Mouse (Mus musculus) erythroblast, embryonic 14.5 days (primary cell): ENCODE measurements around the gene Tmf1. TPM values are rescaled to one million over a fixed set of nuclear protein-coding genes. Genes with fewer than 3 reads are reported as not detected.

Source experiments
- H3K27me3 ChIP-seq: 2 replicates; pipeline ENCODE4 v1.6.1; 2012; ENCODE audit warnings: inconsistent platforms; ENCODE audit not compliant: control insufficient read depth
- H3K36me3 ChIP-seq: 2 replicates; pipeline ENCODE4 v1.6.1; 2012; ENCODE audit warnings: mild to moderate bottlenecking, inconsistent platforms; ENCODE audit not compliant: control insufficient read depth
- H3K4me1 ChIP-seq: 2 replicates; pipeline ENCODE4 v1.6.1; 2012; ENCODE audit warnings: inconsistent platforms; ENCODE audit not compliant: control insufficient read depth
- H3K4me3 ChIP-seq: replicated peaks from 2 replicates; pipeline ENCODE3; 2012; ENCODE audit warnings: moderate library complexity, mild to moderate bottlenecking, inconsistent platforms
- H3K9me3 ChIP-seq: 2 replicates; pipeline ENCODE4 v1.6.1; 2012; ENCODE audit warnings: low read length, inconsistent platforms, mixed read lengths; ENCODE audit not compliant: control insufficient read depth
- GATA1 ChIP-seq: IDR thresholded peaks from 2 replicates; pipeline ENCODE4 v1.6.1; 2012; ENCODE audit warnings: low read length, inconsistent platforms, mixed read lengths
- TAL1 ChIP-seq: IDR thresholded peaks from 3 replicates; pipeline ENCODE4 v1.6.1; 2012; ENCODE audit warnings: low read length, inconsistent platforms, mixed read lengths
- polyA plus RNA-seq: library from polyadenylated mRNA; stranded (reverse); fragments of >175 nt; gene quantifications from 2 replicates; pipeline ENCODE4 v1.2.3, GENCODE M21; 2012

Tmf1 gene
- polyA plus RNA-seq, 1 experiment: 0.32 TPM

DNA sequence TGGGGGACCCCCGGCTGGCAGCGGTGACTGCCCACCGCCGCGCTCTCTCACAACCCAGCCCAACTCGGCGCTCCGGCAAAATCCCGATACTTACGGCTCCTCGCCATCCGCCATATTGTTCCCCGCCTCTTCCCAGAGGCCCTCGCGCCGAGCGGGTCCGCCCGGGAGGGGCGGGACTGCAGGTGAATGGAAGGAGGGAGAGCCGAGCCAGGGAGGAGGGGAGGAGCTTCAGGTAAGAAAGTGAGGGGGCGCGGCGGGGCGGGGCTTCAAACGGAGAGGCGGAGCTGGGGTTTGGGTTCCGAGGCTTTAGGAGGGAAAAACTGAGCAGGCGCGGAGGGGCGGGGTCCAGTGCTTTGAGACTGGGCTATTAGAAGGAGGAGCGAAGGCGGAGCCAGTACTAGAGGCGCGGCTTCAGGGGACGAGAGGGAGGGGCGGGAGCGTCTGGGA is 26.5 kb upstream of the Tmf1 start, which contains the start of gene Uba3:
TSS of gene Uba3 (minus strand) at position 209 of the 447 bp plus-strand sequence.
- peak within 1 kb of the TSS; percentile 86 for H3K4me3 ChIP-seq

DNA sequence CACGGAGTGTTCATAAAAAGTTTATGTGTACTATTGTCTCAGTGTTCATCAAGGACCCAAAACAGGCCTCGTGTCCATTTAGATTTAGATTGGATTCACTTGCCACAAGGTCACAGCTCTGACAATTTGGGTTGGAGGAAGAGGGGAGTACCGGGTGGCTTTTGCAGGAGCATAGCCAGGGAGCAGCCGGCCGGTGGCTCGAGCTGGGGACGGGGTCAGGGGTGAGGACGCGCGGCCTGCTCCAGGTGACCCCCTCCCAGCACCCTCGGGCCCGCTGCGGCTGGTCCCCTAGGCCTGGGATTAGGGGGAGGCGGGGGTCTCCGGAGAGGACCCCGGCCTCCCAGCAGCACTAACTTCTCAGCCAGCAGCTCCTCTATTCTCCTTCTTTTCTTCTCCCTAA is 26.0 kb upstream of the Tmf1 start:
- Histone ChIP-seq H3K9me3 (no peaks in the 10 kb centered on the region), H3K4me3 (peak overlapping the region; percentile 86), H3K27me3 (no peaks in the 10 kb centered on the region), H3K36me3 (peaks cover 21% of the 10 kb centered on the region), H3K4me1 (peaks cover 57% of the 10 kb centered on the region)
- TF ChIP-seq TAL1 (no peak), GATA1 (no peak)

More for the DNA sequence above, 26.5 kb upstream of the Tmf1 start, which contains the start of gene Uba3:
- Histone ChIP-seq H3K27me3 (no peaks in the 10 kb centered on the region), H3K4me1 (peaks cover 62% of the 10 kb centered on the region), H3K9me3 (no peaks in the 10 kb centered on the region), H3K36me3 (peaks cover 16% of the 10 kb centered on the region)
- no peak for TF ChIP-seq GATA1
- no peak for TF ChIP-seq TAL1

DNA sequence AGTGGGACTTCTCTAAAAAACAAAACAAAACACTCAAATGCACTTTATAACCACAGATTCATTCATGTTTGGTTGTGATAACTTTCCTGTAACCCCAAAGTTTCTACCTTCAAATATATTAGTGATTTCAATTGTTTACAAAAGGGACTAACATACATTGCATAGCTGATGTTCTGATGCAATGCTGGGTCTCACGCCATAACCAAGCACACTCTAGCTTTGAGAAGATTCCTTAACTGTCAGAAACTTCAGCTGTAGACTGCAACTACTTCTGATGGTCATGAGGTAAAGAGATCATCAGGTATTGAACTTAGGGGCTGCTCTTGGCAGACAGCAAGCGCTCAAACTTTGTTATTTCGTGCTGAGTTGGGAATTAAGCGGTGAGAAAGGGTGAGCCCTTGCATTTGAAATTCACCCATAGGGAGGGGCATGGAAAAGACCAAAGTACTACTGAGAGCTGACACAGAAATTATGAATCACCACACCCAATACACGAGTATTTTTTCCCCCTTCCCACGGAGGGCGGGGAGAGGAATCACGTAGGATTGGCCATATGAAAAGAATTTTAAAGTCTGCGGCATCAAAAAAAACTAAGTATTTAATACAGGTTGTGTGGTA is 25.4 kb upstream of the Tmf1 start:
- H3K4me3 ChIP-seq: peak overlapping the region; percentile 86
- H3K4me1 ChIP-seq: peaks cover 53% of the 10 kb centered on the region
- TF ChIP-seq GATA1 (no peak), TAL1 (no peak)
- H3K27me3 ChIP-seq: no peaks in the 10 kb centered on the region
- H3K9me3 ChIP-seq: no peaks in the 10 kb centered on the region
- H3K36me3 ChIP-seq: peaks cover 25% of the 10 kb centered on the region

DNA sequence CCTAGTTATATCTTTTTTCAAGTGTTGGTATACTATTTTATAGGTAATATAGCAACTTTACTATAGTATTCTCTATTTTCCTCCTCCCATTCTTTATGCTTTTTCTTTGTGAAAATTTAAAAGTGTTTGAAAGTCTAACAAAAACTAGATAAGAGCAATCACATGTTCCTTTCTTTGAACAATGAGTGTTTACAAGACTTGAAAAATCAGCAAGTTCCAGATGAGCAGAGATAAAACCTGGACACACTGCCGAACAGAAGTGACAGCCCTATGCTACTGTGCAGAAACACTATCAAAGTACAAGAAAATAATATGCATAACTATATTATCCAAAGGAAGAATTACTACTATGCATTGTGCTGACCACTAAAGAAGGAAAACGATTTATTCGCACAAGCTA is 23.6 kb upstream of the Tmf1 start:
- no peak overlapping the region for H3K4me3 ChIP-seq
- no peaks in the 10 kb centered on the region for H3K27me3 ChIP-seq
- H3K9me3 ChIP-seq: no peaks in the 10 kb centered on the region
- H3K4me1 ChIP-seq: peaks cover 41% of the 10 kb centered on the region
- TF ChIP-seq TAL1 (no peak), GATA1 (no peak)
- H3K36me3 ChIP-seq: peaks cover 38% of the 10 kb centered on the region

DNA sequence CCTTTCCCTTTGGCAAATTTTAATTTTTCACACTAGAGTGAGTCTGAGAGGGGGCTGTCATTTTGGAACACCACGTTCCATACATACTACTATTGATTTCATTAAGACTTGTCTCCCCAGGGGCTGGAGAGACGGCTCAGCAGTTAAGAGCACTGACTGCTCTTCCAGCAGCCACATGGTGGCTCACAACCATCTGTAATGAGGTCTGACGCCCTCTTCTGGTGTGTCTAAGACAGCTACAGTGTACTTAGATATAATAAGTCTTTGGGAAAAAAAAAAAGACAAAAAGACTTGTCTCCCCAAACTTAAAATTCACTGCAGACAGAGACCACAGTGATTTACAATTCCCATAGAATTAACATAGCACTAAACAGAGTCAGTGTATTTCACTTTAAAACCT is 21.5 kb upstream of the Tmf1 start:
- Histone ChIP-seq H3K36me3 (peaks cover 59% of the 10 kb centered on the region), H3K4me3 (no peak overlapping the region), H3K4me1 (peaks cover 23% of the 10 kb centered on the region), H3K9me3 (no peaks in the 10 kb centered on the region), H3K27me3 (no peaks in the 10 kb centered on the region)
- TF ChIP-seq TAL1 (no peak), GATA1 (no peak)

DNA sequence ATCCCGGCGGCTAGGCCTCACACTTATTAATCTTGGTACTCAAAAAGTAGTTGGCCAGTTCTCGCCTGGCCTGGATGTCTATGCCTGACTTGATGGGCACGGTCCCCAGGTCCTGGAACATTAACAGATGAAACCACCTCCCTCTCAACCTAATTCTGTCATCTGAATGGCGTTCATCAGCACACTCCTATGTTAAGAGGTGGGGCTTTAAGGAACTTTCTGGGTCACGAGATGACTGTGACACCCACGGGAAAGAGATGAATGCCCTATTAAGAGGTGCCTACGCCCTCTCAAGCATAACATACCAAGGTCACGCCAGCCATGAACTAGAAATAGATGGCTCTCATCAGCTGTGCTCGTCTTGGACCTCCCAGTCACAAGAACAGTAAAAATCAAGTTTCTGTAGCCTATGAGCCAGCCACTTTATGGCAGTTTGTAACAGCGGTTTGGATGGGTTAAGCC is 476 bp upstream of the Tmf1 start:
- no peak for TF ChIP-seq TAL1
- TF ChIP-seq GATA1: no peak
- Histone ChIP-seq H3K4me1 (peaks cover 41% of the 10 kb centered on the region), H3K4me3 (peak overlapping the region; percentile 99), H3K36me3 (peaks cover 33% of the 10 kb centered on the region), H3K27me3 (no peaks in the 10 kb centered on the region), H3K9me3 (no peaks in the 10 kb centered on the region)

DNA sequence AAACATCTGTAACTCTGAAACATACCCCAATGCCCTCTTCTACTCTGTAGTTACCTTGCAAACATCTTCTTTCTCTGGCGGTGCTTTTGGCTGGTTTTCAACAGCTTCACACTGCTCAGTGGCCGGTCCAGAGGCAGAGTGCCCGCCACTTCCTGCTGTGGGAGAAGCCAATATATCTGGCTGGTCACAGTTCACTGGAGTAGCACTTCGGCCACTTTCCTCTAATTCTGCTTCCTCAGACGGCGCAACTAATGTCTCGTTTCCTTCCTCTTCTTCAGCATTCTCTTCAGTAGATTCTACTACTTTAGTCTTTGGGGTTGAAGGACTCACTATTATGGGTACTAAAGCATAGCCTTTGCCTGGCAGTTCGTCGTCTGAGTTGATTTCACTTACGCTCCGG is 3.2 kb downstream of the Tmf1 start:
- Histone ChIP-seq H3K9me3 (no peaks in the 10 kb centered on the region), H3K4me1 (peaks cover 41% of the 10 kb centered on the region), H3K36me3 (peaks cover 49% of the 10 kb centered on the region), H3K4me3 (no peak overlapping the region), H3K27me3 (no peaks in the 10 kb centered on the region)
- no peak for TF ChIP-seq TAL1
- TF ChIP-seq GATA1: no peak

DNA sequence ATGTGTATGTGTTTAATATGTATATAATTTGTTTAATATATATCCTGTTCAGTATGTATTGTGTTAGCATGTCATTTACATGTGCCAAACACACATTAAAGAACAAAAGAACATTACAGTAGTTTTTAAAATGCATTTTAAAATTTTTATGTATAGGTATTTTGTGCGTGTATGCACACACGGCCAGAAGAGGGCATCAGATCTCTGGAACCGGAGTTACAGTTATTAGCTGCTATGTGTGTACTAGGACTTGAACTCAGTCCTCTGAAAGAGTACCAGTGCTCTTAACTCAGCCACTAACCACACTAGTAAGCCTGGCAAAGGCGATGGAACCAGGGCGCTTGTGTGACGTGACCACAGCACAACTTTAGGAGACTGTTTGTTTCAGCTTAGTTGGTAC is 28.8 kb downstream of the Tmf1 start:
- Histone ChIP-seq H3K36me3 (peaks cover 9% of the 10 kb centered on the region), H3K9me3 (no peaks in the 10 kb centered on the region), H3K27me3 (no peaks in the 10 kb centered on the region; the same call in 1 of the 2 replicates), H3K4me3 (no peak overlapping the region), H3K4me1 (peaks cover 18% of the 10 kb centered on the region)
- TF ChIP-seq TAL1 (no peak), GATA1 (no peak)

DNA sequence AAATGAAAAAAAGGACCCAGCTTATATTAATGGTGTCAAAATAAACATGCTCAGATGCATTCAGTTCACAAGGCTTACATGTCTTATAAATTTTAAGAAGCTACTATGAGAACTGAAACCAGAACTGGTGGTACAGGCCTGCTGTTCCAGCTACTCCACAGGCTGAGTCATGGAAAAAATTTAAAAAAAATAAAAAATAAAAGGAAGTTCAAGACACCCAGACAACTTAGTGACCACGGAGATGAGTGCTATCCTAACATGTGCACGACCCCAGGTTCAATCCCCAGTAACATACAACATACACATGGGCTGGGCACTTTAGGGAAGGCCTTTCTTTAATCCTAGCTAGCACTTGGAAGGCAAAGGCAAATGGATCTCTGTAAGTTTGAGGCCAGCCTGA is 29.2 kb downstream of the Tmf1 start:
- H3K36me3 ChIP-seq: peaks cover 9% of the 10 kb centered on the region
- TF ChIP-seq TAL1: no peak
- TF ChIP-seq GATA1: no peak
- no peak overlapping the region for H3K4me3 ChIP-seq
- H3K27me3 ChIP-seq: no peaks in the 10 kb centered on the region; the same call in 1 of the 2 replicates
- no peaks in the 10 kb centered on the region for H3K9me3 ChIP-seq
- peaks cover 18% of the 10 kb centered on the region for H3K4me1 ChIP-seq
